Mouse (Mus musculus) liver (tissue): ENCODE measurements around the gene Relb.
A peak's percentile ranks its signal among the peaks of the same experiment; 100 is the strongest.
"Not testable (repeated sequence)": the region's sequence is repeated elsewhere in the genome, so short reads cannot be mapped to it uniquely, and the experiment has no call there.

Experiments used
- DNase-seq: peaks from one replicate; pipeline ENCODE4 v3.0.0-alpha.2; 2020; ENCODE audit warnings: mixed read lengths

Relb gene

DNA sequence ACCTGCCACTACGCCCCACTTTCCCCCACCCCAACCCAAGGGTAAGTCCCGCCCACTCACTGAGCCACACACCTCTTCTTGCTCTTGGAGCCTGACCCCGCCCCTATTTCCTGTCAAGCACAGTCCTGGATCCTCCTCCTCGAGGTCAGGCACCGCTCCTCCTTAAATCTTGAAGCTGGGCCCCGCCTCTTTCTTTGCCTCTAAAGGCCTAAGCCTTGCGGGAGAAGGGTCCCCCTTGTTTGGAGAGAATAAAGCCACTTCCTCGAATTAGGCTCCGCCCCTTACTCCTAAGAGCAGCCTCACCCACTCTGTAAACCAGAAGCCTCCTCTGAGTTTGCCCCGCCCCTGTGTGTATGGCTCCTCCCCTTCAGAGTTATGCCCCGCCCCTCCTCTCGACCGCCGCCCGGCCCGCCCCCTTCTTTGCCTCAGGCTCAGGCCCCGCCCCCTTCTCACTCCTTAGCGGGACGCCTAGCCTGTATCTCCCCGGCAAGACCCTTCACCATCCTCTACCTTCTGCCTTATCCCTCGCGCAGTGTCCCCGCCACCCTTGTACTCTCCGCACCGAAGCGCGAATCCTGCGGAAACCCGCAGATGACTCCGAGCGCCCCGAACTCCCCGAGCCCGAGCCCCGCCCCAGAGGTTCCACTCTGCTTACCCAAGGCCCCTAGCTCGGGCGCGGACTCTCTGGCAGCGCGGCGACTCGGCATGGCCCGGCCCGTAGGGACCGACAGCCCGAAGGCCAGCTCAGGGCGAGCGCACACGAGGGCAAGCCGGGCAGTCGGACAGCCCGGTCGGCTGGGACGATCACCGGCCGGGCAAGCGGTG, 490 bp downstream of the Relb start:
- DNase-seq: peak; percentile 94

- DNase-seq: no peak
Observed at GRCm38 (mm10) chr7:19628192-19628535, 1.1 kb downstream of the Relb start.

GRCm38 (mm10) chr7:19627721-19628120, 1.5 kb downstream of the Relb start:
- DNase-seq: no peak

DNA sequence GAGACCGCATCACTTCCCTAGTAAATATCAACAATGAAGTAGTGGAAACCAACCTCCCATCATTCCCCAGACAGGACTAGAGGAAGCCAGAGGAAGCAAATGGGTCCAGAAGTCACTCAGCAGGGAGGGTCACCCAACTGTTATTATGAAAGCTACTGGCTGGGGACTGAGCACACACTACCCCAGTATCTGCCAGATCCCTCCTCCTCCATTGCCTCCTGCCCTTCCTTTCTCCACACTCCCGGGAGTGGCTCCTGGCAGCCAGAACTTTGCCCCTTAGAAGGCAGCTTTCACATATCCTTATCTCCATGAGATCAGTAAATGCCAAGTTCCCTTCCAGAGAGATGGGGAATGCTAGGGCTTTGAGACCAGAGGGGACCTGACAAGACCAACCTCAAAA, 5.8 kb downstream of the Relb start:
- DNase-seq: no peak

DNA sequence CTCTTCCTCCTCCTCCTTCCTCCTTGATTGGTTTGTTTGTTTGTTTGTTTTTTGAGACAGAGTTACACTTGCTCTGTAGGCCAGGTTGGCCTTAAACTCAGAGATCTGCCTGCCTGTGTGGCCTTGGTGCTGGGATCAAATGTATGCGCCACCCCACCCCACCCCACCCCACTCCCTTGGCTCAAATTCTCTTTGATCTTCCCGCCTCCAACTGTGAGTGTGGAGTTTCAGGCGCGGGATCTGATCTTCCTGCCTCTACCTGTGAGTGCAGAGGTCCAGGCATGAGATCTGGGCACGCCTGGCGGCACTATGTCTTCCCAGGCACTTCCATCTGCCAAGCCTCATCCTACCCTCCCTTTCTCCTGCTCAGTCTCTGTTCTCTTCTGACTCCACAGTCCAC, 7.0 kb downstream of the Relb start:
- DNase-seq: no peak

DNA sequence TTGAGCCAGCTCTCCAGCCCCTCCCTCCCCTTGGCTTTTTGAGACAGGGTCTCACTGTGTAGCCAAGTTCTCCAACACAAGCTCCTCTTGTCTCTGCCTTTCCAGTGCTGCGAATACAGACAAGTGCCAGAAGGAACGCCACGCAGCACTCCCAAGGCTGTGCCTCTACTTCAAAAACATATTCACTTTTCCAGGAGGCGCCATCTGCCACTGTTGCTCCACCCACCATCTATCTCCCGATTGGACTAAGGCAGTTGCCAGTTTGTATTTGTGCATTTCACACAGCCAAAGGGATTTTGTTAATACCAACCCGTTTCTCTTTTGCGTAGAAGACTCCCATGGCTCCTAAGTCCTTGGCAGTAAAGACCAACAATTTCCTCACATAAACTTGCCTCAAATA, 8.4 kb downstream of the Relb start:
- DNase-seq: no peak

- peak; percentile 69 for DNase-seq
Observed at GRCm38 (mm10) chr7:19619004-19619801, 10.0 kb downstream of the Relb start.

DNA sequence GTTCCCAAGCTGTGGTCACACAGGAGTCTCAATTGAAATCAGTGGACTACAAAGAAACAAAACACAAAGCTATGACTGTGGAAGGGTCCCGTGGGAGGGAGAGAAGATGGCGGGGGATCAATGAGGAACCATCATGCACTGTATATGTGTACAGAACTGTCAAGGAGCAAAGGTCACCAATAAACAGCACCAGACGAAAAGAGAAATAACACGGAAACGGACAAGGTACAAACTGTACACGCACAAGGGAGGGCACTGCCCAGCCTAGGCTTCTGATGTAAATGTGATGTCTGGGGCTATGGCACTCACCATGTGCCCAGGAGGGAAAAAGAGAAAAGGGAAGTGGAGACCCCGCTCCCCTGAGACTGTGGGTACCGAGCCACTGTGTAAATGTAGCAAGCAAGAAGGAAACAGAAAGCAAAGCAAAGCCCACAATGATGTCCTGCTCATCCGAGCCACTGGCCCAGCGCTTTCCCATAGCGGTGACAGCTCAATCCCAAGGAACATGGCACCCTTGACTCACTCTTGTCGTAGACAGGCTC, 14.1 kb downstream of the Relb start:
- DNase-seq: no peak

DNA sequence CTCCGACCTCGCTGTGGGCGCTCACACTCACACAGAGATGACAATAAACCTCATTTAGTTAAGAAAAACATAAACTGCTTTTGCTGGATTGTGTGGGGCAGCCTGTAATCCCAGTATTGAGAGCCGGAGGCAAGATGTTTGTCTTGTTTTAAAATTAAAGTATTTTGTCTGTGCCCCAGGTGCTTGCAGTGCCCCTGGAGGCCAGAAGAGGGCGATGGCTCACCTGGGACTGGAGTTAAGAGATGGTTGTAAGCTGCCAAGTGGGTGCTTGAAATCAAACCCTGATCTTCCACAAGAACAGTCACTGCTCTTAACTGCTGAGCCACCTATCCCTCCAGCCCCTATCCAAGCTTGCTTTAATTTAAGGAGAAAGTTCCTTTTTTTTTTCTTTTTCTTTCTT, 18.3 kb downstream of the Relb start:
- no peak for DNase-seq

- no peak for DNase-seq
Observed at GRCm38 (mm10) chr7:19609641-19610332, 19.5 kb downstream of the Relb start.

DNA sequence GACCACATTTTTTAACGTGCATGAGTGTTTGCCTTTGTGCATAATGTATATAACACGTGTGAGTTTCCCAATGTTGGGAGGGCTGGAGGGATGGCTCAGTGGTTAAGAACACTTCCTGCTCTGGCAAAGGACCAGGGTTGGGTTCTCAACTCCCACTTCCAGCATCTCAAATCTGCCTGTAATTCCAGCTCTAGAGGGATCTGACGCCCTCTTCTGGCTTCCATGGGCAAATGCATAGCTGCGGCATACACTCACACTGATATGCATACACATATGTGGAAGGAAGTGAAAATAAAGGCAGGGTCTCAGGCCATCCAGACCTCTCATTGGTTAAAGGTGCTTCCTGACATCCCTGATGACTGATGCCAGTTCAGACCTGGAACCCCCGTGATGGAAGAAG, 21.9 kb downstream of the Relb start:
- DNase-seq: no peak

DNA sequence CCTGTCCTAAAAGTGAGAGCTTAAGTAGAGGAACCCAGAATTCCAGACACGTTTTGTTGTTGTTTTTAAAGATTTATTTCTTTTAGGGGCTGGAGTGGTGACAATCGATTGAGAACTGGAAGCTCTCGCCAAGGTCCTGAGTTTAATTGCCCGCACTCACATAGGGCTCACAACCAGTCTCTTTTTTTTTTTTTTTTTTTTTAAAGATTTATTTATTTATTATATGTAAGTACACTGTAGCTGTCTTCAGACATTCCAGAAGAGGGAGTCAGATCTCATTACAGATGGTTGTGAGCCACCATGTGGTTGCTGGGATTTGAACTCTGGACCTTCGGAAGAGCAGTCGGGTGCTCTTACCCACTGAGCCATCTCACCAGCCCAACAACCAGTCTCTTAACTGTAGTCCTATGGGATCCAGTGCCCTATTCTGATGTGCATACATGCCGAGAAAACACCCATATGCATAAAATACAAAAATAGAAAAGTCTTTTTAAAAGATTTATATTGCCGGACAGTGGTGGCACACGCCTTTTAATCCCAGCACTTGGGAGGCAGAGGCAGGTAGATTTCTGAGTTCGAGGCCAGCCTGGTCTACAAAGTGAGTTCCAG, 24.5 kb downstream of the Relb start:
- DNase-seq: not testable (repeated sequence)

DNA sequence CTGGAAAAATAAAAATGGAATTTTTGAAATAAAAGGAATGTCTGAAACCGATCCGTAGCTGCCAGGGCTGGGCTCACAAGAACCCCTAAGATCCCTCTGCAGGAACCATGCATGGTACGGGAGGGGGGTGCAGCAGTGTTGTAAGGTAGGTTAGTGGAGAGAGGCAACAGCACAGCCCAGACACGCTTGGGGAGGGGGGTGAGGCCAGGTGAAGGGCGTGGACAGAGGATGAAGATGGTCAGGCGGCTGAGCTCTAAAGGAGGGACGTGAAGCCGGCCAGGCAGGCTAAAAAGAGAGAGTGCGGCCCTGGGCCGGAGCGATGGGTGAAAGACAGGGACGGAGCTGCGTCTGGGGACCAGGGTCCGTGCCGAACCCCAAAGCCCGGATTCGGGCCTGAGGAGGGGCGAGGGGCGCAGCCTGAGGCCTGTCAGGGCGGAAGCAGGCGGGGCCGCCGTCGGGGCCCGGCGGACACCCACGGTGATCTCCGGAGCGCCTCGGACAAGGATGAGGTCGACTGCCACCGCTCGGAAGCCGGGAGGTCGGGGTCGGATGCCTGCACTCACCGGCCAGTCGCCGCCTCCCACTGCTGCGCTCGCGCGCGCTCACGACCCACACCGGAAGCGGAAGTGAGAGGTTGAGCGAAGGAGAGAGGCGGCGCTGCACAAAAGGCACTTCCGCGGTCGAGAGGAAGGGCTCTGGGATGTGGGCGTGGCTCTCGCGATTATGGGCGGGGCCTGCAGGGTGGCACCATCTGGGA, 25.2 kb downstream of the Relb start, which contains the start of gene Clasrp:
Gene Clasrp (minus strand): TSS at position 638 of the 757 bp plus-strand sequence.
- peak; percentile 98 for DNase-seq

DNA sequence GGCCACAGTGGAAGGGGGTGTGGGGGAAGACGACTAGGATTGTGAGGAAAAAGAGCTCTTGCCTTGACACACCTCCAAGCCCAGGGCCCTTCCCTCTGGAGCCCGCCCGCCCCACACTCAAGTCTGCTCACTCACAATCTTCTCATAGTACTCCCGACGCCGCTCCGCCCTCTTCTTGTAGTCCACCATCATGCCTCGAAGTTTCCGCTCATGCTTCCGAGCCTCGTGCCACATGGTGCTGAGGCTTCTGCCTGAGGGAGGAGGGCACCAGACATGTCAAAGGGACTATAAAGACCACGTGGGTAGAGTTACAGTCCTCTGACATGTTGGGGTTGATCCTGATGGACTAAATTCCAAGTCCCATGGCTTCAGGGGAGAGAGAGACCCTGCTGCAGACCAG, 26.2 kb downstream of the Relb start:
- DNase-seq: no peak

GRCm38 (mm10) chr7:19600562-19600961, 28.7 kb downstream of the Relb start:
- no peak for DNase-seq

- peak; percentile 38 for DNase-seq
Observed at GRCm38 (mm10) chr7:19593061-19593730, 36.0 kb downstream of the Relb start.

- peak; percentile 76 for DNase-seq
Observed at GRCm38 (mm10) chr7:19589917-19590316, 39.3 kb downstream of the Relb start.

- peak; percentile 79 for DNase-seq
Observed at GRCm38 (mm10) chr7:19589207-19589606, 40.0 kb downstream of the Relb start.

- DNase-seq: no peak
Observed at GRCm38 (mm10) chr7:19586269-19586668, 43.0 kb downstream of the Relb start.

- DNase-seq: no peak
Observed at GRCm38 (mm10) chr7:19580634-19581033, 48.6 kb downstream of the Relb start.

DNA sequence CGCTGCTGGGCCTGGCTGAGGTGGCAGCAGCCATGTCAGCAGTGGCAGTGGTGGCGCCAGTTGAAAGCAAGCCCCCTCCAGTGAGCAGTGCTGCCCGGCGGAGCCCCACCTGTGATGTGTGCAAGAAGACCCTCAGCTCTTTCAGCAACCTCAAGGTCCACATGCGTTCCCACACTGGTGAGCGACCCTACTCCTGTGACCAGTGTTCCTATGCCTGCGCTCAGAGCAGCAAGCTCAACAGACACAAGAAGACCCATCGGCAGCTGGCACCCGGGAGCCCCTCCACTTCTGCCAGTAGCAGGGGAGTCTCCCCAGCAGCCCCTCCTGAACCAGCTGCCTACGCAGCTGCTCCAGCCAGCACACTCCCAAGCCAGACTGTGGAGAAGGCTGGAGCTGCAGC, 49.5 kb downstream of the Relb start:
- no peak for DNase-seq
